9 mouse cellular contexts compared by ENCODE assay signal in genomic region chr14:15437046-15437445, GRCm38 (mm10). TPM values are rescaled to one million over a fixed set of nuclear protein-coding genes. Genes with fewer than 3 reads are reported as not detected.
DNase-seq lines count a peak whose midpoint lies in the region; ATAC-seq lines count a peak whose summit lies in the region.
"Had no signal": no experiment of that assay in that cellular context is flagged by ENCODE, and none has a peak within 500 bp of the region (broad histone marks: within the 10 kb centered on the region; RNA-seq: fewer than 3 reads in every experiment).

No protein-coding gene starts in this region.

- H3K4me2 ChIP-seq in kidney, embryonic 16.5 days (replicated peaks; ENCODE audit: low read depth, low read length), result peak overlapping the region; percentile 97
- peak overlapping the region; percentile 64 for H3K4me2 ChIP-seq in hindbrain, embryonic 14.5 days (replicated peaks)
- peak overlapping the region; percentile 90 for H3K4me2 ChIP-seq in neural tube, embryonic 13.5 days

- no peaks in the 10 kb centered on the region for H3K9me3 ChIP-seq in kidney, embryonic 16.5 days (ENCODE audit: low read length)
- H3K9me3 ChIP-seq in forebrain, embryonic 10.5 days, result no peaks in the 10 kb centered on the region
- H3K9me3 ChIP-seq in hindbrain, embryonic 14.5 days (ENCODE audit: control insufficient read depth, low read length), result no peaks in the 10 kb centered on the region
- H3K9me3 ChIP-seq in neural tube, embryonic 13.5 days, result no peaks in the 10 kb centered on the region

- H3K4me3 ChIP-seq in kidney, embryonic 16.5 days (ENCODE audit: low read length), result peak overlapping the region; percentile 64
- peak overlapping the region; percentile 66; the same call in 1 of the 2 replicates for H3K4me3 ChIP-seq in forebrain, embryonic 10.5 days
- H3K4me3 ChIP-seq in hindbrain, embryonic 14.5 days (replicated peaks; ENCODE audit: low read length), result peak overlapping the region; percentile 50
- peak overlapping the region; percentile 60 for H3K4me3 ChIP-seq in neural tube, embryonic 13.5 days

- H3K27ac ChIP-seq in kidney, embryonic 16.5 days (ENCODE audit: low read length), result no peak overlapping the region
- no peak overlapping the region for H3K27ac ChIP-seq in forebrain, embryonic 10.5 days
- H3K27ac ChIP-seq in hindbrain, embryonic 14.5 days, result peak overlapping the region; percentile 45; the same call in 1 of the 2 replicates
- H3K27ac ChIP-seq in neural tube, embryonic 13.5 days (replicated peaks), result no peak overlapping the region

- ATAC-seq in kidney, embryonic 16.5 days (ENCODE audit: low FRiP score, low TSS enrichment), result no peak
- no peak for ATAC-seq in hindbrain, embryonic 14.5 days (ENCODE audit: low FRiP score)
- no peak for ATAC-seq in neural tube, embryonic 13.5 days (ENCODE audit: low read depth)

- no peak for DNase-seq in kidney, adult 11 months
- no peak for DNase-seq in forebrain, embryonic 10.5 days (ENCODE audit: extremely low spot score, low spot score)
- no peak for DNase-seq in hindbrain, embryonic 14.5 days (ENCODE audit: low spot score)
- DNase-seq in adrenal gland, adult (ENCODE audit: inconsistent age in 2 of 2, low spot score in 1 of 2), result no peak
- DNase-seq in adrenal gland, postnatal 25 days, result no peak
- DNase-seq in embryo, embryonic 9.5 days (ENCODE audit: extremely low spot score), result no peak

- 58% methylated on average over 4 of the region's 4 CpGs for WGBS in kidney, embryonic 16.5 days
- WGBS in forebrain, embryonic 10.5 days, result 52% methylated on average over 4 of the region's 4 CpGs
- WGBS in hindbrain, embryonic 14.5 days, result 47% methylated on average over 4 of the region's 4 CpGs
- WGBS in neural tube, embryonic 13.5 days, result 49% methylated on average over 4 of the region's 4 CpGs

- peak overlapping the region; percentile 60 for H3K9ac ChIP-seq in kidney, embryonic 16.5 days (replicated peaks; ENCODE audit: low read length)
- H3K9ac ChIP-seq in hindbrain, embryonic 14.5 days, result peak overlapping the region; percentile 75
- peak overlapping the region; percentile 75 for H3K9ac ChIP-seq in neural tube, embryonic 13.5 days

- H3K27me3 ChIP-seq in kidney, embryonic 16.5 days (ENCODE audit: insufficient read depth, low read length), result peaks cover 8% of the 10 kb centered on the region; the same call in 1 of the 2 replicates
- peaks cover 45% of the 10 kb centered on the region for H3K27me3 ChIP-seq in forebrain, embryonic 10.5 days (ENCODE audit: poor library complexity, severe bottlenecking)
- 0 out of 2 replicates have a peak, but pooled peaks cover 3% of the 10 kb centered on the region for H3K27me3 ChIP-seq in hindbrain, embryonic 14.5 days (ENCODE audit: control insufficient read depth, insufficient read depth, low read length)
- peaks cover 36% of the 10 kb centered on the region for H3K27me3 ChIP-seq in neural tube, embryonic 13.5 days

- H3K36me3 ChIP-seq in kidney, embryonic 16.5 days (ENCODE audit: insufficient read depth, low read length), result no peaks in the 10 kb centered on the region
- H3K36me3 ChIP-seq in forebrain, embryonic 10.5 days (replicated peaks), result no peaks in the 10 kb centered on the region
- H3K36me3 ChIP-seq in hindbrain, embryonic 14.5 days (replicated peaks; ENCODE audit: control insufficient read depth, insufficient read depth), result no peaks in the 10 kb centered on the region
- no peaks in the 10 kb centered on the region for H3K36me3 ChIP-seq in neural tube, embryonic 13.5 days

- 0 out of 2 replicates have a peak, but pooled peaks cover 7% of the 10 kb centered on the region for H3K4me1 ChIP-seq in kidney, embryonic 16.5 days (ENCODE audit: insufficient read depth, low read length)
- H3K4me1 ChIP-seq in forebrain, embryonic 10.5 days, result peaks cover 21% of the 10 kb centered on the region
- no peaks in the 10 kb centered on the region for H3K4me1 ChIP-seq in hindbrain, embryonic 14.5 days (replicated peaks; ENCODE audit: control insufficient read depth, insufficient read depth, low read length)
- peaks cover 21% of the 10 kb centered on the region for H3K4me1 ChIP-seq in neural tube, embryonic 13.5 days (replicated peaks)

RNA-seq across cellular contexts. Expression of gene Lrrc3b, which starts 1.7 kb away (rescaled TPM):
- 4.7 and 5.3 TPM in 2 replicates for polyA plus RNA-seq in kidney, embryonic 16.5 days (2015; fragmentation: Nextera tagmentation; extraction: Ambion mirVana)
- 0.92 and 1.7 TPM in 2 replicates for polyA plus RNA-seq in forebrain, embryonic 10.5 days (2016; fragmentation: Nextera tagmentation; extraction: Ambion mirVana)
- polyA plus RNA-seq in hindbrain, embryonic 14.5 days (2014; fragmentation: Nextera tagmentation; extraction: Ambion mirVana), result 20.9 and 26.9 TPM in 2 replicates
- polyA plus RNA-seq in neural tube, embryonic 13.5 days (2015; fragmentation: Nextera tagmentation; extraction: Ambion mirVana), result 6.9 and 7.4 TPM in 2 replicates
- 7.0 and 7.5 TPM in 2 replicates for total RNA-seq in adrenal gland, postnatal 25 days (2021)
- total RNA-seq: common myeloid progenitor, adult 5-6 weeks had no signal
